Mouse (Mus musculus): Measurements from ENCODE around the gene Nfia.

Gene Nfia

DNA sequence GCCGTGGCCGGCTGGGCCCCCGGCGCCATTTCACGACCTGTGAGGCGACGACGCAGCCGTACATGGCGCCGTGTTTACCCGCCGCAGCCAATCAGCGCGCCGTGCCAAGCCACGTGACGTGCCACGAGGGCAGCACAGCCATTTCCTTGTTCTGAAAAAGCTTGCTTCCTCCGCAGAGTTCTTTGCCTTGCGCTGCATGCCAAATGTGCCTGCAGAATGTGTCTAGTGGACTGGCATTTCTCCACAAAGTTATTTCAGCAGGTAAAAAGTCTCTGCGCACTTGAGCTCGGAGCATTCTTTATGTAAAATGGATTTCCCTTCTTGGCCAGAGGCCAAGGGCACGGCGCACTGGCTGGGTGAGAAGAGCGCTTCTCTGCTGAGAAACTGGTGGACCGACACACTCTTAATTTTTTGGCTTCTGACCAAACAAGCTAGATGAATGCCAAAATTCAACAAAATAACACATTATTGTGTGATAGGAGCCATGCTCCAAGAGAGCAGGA lies 96.5 kb downstream of the Nfia start:
- DNase-seq (ENCODE audit: low spot score), result peak; percentile 85

DNA sequence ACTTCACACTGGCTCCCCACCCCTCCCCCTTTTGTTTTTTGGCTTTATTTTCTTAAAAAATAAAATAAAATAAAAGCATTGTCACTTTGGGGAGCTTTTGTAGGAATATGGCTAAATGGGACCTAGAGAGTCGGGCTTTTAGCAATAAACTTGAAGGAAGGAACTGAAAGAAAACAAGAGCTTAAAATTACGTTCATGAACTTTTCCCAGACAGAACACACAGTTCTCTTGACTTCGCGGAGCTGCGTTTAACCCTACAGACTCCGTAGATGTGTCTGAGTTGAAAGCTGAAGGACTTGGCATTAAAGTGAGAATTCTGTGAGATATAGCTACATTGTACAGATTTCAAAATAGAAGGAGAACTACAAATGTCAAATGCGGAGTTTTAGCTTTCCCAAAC lies 96.9 kb downstream of the Nfia start:
- DNase-seq (ENCODE audit: low spot score), result no peak

- no peak for DNase-seq (ENCODE audit: low spot score)
Measured at GRCm38 (mm10) chr4:97871770-97872439, 99.4 kb downstream of the Nfia start.

DNA sequence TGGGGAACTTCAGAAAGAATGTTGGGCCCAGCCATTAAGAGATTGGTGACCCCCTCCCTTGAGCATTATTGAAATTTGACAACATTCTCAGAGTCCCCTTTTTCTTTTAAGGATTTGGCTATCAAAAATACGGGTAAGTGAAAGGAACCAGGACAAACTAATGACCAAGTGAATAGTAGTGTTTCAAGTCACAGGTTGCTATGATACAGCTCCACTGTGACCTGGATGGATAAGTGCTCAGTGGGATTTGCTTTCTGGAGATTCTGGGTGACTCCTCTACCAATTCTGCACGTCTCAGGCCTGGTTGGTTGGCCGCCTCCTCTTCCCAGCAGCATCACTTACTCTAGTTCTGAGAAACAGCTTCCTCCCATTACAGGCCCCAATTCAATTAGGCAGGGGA lies 102.4 kb downstream of the Nfia start:
- no peak for DNase-seq (ENCODE audit: low spot score)

- no peak for DNase-seq (ENCODE audit: low spot score)
Measured at GRCm38 (mm10) chr4:97875901-97876300, 103.4 kb downstream of the Nfia start.

DNA sequence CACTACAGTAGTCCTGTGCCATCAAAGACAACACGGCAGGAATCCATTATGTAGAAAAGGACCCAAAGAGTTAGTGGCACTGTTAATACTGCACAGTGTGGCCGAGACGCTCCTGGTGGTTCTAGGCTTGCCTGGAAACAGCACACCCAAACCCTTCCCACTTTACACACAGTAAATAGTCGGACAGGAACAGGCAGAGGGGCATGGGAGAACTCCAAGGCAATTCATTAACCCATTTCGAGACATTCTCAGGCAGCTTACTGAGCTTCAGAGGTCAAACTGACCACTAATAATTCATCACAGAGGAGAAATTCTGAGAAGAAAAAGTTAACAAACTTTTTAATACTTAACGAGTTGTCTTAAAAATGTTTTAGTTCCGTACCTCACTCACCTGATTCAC lies 107.2 kb downstream of the Nfia start:
- DNase-seq (ENCODE audit: low spot score), result no peak

GRCm38 (mm10) chr4:97880120-97881055 lies 107.9 kb downstream of the Nfia start:
- no peak for DNase-seq (ENCODE audit: low spot score)

GRCm38 (mm10) chr4:97885574-97885973 lies 113.0 kb downstream of the Nfia start:
- DNase-seq (ENCODE audit: low spot score), result no peak

DNA sequence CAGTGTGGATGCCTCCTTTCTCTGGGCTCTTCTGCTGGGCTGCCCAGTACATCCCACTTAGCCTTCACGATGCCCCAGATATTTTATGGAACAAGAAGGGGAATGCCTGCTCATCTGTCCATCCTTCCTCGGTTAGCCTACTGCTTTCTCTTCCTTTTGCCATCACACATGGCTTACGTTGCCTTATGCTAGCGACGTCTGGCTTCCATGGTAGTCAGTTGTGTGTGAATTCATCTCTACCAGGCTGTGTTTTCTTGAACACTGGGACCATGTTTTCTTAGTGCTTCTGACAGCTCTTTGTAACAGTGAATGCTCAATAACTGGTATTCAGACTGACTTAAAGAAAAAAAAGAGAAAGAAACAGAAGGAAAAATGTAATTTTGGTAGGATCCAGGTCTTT lies 113.7 kb downstream of the Nfia start:
- no peak for DNase-seq (ENCODE audit: low spot score)

GRCm38 (mm10) chr4:97887228-97887627 lies 114.7 kb downstream of the Nfia start:
- DNase-seq (ENCODE audit: low spot score), result no peak

- no peak for DNase-seq (ENCODE audit: low spot score)
Measured at GRCm38 (mm10) chr4:97891063-97891462, 118.5 kb downstream of the Nfia start.

GRCm38 (mm10) chr4:97891611-97892010 lies 119.1 kb downstream of the Nfia start:
- DNase-seq (ENCODE audit: low spot score), result no peak

- DNase-seq (ENCODE audit: low spot score), result no peak
Measured at GRCm38 (mm10) chr4:97893915-97894884, 121.7 kb downstream of the Nfia start.

DNA sequence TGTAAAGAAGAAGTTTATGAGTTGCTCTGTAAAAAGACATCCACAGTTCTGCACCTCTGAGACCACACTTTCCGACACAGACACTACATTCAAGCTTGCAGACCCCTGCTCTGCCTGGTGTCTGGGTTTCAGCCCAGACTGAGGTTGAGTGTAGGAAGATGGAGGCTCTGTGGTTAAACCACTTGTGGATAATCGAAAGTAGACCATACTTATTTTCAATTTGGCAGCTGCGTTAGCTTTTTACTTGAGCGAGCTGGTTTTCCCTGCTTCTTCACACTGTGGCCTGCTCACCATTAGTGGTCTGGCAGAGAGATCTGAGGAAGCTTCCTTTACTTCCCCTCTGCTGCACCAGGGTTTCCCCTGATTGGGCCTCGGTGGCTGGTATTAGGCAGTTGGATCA lies 123.4 kb downstream of the Nfia start:
- no peak for DNase-seq (ENCODE audit: low spot score)

- DNase-seq (ENCODE audit: low spot score), result no peak
Measured at GRCm38 (mm10) chr4:97900256-97900944, 127.9 kb downstream of the Nfia start.

DNA sequence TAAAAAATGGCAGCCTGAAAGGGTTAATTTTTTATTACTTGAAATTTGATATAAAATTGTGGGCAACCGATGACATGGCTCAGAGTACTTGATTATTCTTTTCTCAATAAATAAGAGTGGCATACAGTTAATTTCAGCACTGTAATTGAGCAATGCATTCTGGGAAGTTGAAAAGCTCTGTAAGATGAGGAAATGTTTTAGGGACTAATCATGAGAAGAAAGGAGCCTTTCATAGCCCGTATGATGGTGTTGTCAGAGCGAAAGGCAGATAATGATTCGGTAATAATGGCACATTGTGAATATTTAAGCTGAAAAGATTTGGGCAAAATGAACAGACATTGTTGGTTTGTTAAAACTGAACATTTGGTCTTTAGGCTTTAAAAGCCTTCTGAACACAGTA lies 133.3 kb downstream of the Nfia start:
- no peak for DNase-seq (ENCODE audit: low spot score)

DNA sequence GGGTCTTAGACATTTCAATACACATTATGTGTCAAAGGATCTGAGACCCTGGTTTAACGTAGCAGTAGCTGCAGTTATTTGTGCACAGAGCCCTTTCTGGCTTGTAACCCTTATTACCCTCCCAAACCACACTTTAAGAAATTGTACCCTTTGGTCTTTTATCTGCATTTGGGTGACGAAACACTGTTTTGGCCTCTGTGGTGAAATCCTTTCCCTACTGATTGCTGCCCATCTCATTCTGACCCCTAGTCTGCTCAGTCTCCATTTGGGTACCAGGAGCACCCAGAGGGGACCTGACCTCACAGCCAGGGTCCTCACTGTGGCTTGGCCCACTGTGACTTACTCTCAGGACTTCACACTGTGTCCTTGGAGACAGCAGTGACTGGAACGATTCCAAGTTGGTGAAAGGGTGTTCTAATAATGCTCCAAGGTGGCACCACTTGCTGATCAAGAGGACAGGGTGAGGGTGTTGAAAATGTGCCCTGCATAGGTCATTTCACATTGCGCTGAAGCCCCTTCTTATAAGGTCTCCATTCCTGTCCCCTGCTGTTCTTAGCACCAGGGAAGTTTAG lies 136.1 kb downstream of the Nfia start:
- DNase-seq (ENCODE audit: low spot score), result no peak

DNA sequence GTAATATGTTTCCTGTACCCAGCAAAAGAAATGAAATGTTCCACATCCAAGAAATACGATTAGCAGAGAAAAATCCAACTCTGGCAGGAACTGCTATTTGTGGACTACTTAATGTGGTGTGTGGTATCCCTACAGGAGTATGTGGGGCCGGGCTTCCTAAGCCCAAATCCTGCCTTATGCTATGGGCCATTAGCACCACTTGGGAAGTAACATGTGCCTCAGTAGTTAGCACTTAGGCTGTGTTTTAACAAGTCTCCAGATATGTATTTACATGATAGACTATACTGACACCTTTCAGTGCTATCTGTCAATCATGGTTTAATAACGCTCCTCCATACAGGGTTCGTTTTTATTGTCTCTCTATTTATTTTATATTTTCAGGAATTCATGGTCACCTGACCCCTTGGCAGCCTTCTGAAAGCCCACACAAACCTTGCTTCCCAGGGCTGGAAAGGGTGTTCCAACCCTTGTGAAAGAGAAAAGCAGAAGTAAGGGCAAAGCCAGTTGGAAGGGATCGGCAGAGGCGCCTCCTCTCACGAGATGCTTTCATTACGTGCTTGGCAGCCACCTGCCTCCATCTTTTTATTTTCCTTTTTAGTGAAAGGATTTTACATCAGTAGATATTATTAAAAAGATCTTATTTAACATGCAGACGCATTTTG lies 137.7 kb downstream of the Nfia start:
- DNase-seq (ENCODE audit: low spot score), result no peak

GRCm38 (mm10) chr4:97910777-97911580 lies 138.4 kb downstream of the Nfia start:
- DNase-seq (ENCODE audit: low spot score), result no peak

- DNase-seq (ENCODE audit: low spot score), result no peak
Measured at GRCm38 (mm10) chr4:97911755-97912154, 139.2 kb downstream of the Nfia start.

All from urinary bladder, postnatal 25 days (tissue).